Mouse (Mus musculus) MEL (cell line): ENCODE measurements around the gene Lrrc43. TPM values are rescaled to one million over a fixed set of nuclear protein-coding genes. Genes with fewer than 3 reads are reported as not detected.

ENCODE experiments used
- polyA plus RNA-seq, 2 experiments: library from polyadenylated mRNA; stranded (reverse) in 1 of 2; unstranded in 1 of 2; fragments of >175 nt in 1 of 2; fragments of >200 nt in 1 of 2; gene quantifications; 2 replicates each; pipeline versions ENCODE4 v1.2.1 to v1.2.4; 2012; ENCODE audit warnings: low replicate concordance in 2 of 2, low read depth in 1 of 2; ENCODE audit not compliant: insufficient read length in 2 of 2, insufficient read depth in 1 of 2, missing spikeins in 1 of 2
- total RNA-seq: library from RNA; depleted of rRNA; stranded (reverse); fragments of 300-350 nt; gene quantifications from 2 replicates; pipeline ENCODE4 v1.2.3, GENCODE M21; 2012; rRNA removed

The Lrrc43 gene
- total and polyA plus RNA-seq, 3 experiments: not detected

Other genes with a start within 250 kb of the Lrrc43 start
- gene Wdr66, start 237.2 kb upstream of the Lrrc43 start, total RNA-seq: 0.82 and 1.4 TPM in 2 replicates
- gene Wdr66, start 237.2 kb upstream of the Lrrc43 start, polyA plus RNA-seq: 1 to 10 TPM in 1 of 2 experiments, not detected in 1; 3.6 TPM
- 3.1 and 3.5 TPM in 2 replicates for gene Bcl7a, start 145.5 kb upstream of the Lrrc43 start, total RNA-seq
- 10 to 100 TPM in 1 of 2 experiments, not detected in 1; 11.0 TPM for gene Bcl7a, start 145.5 kb upstream of the Lrrc43 start, polyA plus RNA-seq
- gene Mlxip, start 94.5 kb upstream of the Lrrc43 start, total RNA-seq: 5.2 and 5.7 TPM in 2 replicates
- 10 to 100 TPM in 1 of 2 experiments, not detected in 1; 21.9 TPM for gene Mlxip, start 94.5 kb upstream of the Lrrc43 start, polyA plus RNA-seq
- not detected in 2 replicates for gene Il31, start 184 bp downstream of the Lrrc43 start, total RNA-seq
- not detected for gene Il31, start 184 bp downstream of the Lrrc43 start, polyA plus RNA-seq
- gene B3gnt4, start 21.2 kb downstream of the Lrrc43 start, total RNA-seq: 0.23 and 0.39 TPM in 2 replicates
- under 1 TPM in 1 of 2 experiments, not detected in 1; 0.25 TPM for gene B3gnt4, start 21.2 kb downstream of the Lrrc43 start, polyA plus RNA-seq
- gene Diablo, start 34.9 kb downstream of the Lrrc43 start, total RNA-seq: 46.8 and 48.9 TPM in 2 replicates
- gene Diablo, start 34.9 kb downstream of the Lrrc43 start, polyA plus RNA-seq: 10 to 100 TPM in 1 of 2 experiments, not detected in 1; 70.8 TPM
- gene Gm49027, start 36.2 kb downstream of the Lrrc43 start, total RNA-seq: 0.54 TPM in 1 of 2 replicates, not detected in the other
- under 1 TPM in 1 of 2 experiments, not detected in 1; 0.53 TPM for gene Gm49027, start 36.2 kb downstream of the Lrrc43 start, polyA plus RNA-seq
- 20.9 and 21.4 TPM in 2 replicates for gene Vps33a, start 83.7 kb downstream of the Lrrc43 start, total RNA-seq
- 10 to 100 TPM in 1 of 2 experiments, not detected in 1; 23.9 TPM for gene Vps33a, start 83.7 kb downstream of the Lrrc43 start, polyA plus RNA-seq
- 13.3 and 16.2 TPM in 2 replicates for gene Clip1, start 195.3 kb downstream of the Lrrc43 start, total RNA-seq
- 10 to 100 TPM in 1 of 2 experiments, not detected in 1; 23.0 TPM for gene Clip1, start 195.3 kb downstream of the Lrrc43 start, polyA plus RNA-seq
- 17.2 and 18.4 TPM in 2 replicates for gene Zcchc8, start 231.8 kb downstream of the Lrrc43 start, total RNA-seq
- gene Zcchc8, start 231.8 kb downstream of the Lrrc43 start, polyA plus RNA-seq: 10 to 100 TPM in 1 of 2 experiments, not detected in 1; 57.4 TPM